Comparison of ENCODE assay signal across 17 mouse cellular contexts in genomic region chr2:131862617-131863275, GRCm38 (mm10). TPM values are rescaled to one million over a fixed set of nuclear protein-coding genes. Genes with fewer than 3 reads are reported as not detected.
DNase-seq lines count a peak whose midpoint lies in the region; ATAC-seq lines count a peak whose summit lies in the region.
"Had no signal": no experiment of that assay in that cellular context is flagged by ENCODE, and none has a peak within 500 bp of the region (broad histone marks: within the 10 kb centered on the region; RNA-seq: fewer than 3 reads in every experiment).

No protein-coding gene starts in this region.

- no peaks in the 10 kb centered on the region for H3K9me3 ChIP-seq in embryonic facial prominence, embryonic 10.5 days
- H3K9me3 ChIP-seq in hindbrain, embryonic 12.5 days (replicated peaks) = no peaks in the 10 kb centered on the region
- no peaks in the 10 kb centered on the region for H3K9me3 ChIP-seq in neural tube, embryonic 12.5 days
- H3K9me3 ChIP-seq in heart, embryonic 12.5 days (replicated peaks) = peaks cover 3% of the 10 kb centered on the region

- DNase-seq in adipocyte (ENCODE audit: low spot score) = peak; percentile 26
- DNase-seq in embryonic facial prominence, embryonic 10.5 days (ENCODE audit: low spot score) = no peak
- DNase-seq in adrenal gland, adult 8-10 months = no peak
- DNase-seq in frontal cortex, postnatal 25 days (ENCODE audit: low spot score in 2 of 2) = no peak
- DNase-seq: cerebellum, adult 8-10 months; gastrocnemius, postnatal 36 days; heart, postnatal 10 days; kidney, adult 8-10 months; liver had no signal

- H3K9ac ChIP-seq in hindbrain, embryonic 12.5 days = no peak overlapping the region
- H3K9ac ChIP-seq in neural tube, embryonic 12.5 days = no peak overlapping the region
- no peak overlapping the region for H3K9ac ChIP-seq in heart, embryonic 12.5 days

- H3K4me2 ChIP-seq in hindbrain, embryonic 12.5 days (replicated peaks) = no peak overlapping the region
- H3K4me2 ChIP-seq in neural tube, embryonic 12.5 days (replicated peaks) = no peak overlapping the region
- H3K4me2 ChIP-seq in heart, embryonic 12.5 days = no peak overlapping the region

- peak; percentile 89 for ATAC-seq in hindbrain, embryonic 12.5 days (ENCODE audit: low FRiP score)
- peak; percentile 80 for ATAC-seq in neural tube, embryonic 12.5 days (ENCODE audit: low FRiP score, low read depth)
- ATAC-seq in heart, embryonic 12.5 days (ENCODE audit: insufficient number of reproducible peaks, low FRiP score) = no peak

- no peaks in the 10 kb centered on the region for H3K27me3 ChIP-seq in embryonic facial prominence, embryonic 10.5 days (replicated peaks; ENCODE audit: low read depth, poor library complexity, severe bottlenecking)
- no peaks in the 10 kb centered on the region for H3K27me3 ChIP-seq in hindbrain, embryonic 12.5 days
- H3K27me3 ChIP-seq in neural tube, embryonic 12.5 days (replicated peaks) = no peaks in the 10 kb centered on the region
- H3K27me3 ChIP-seq in heart, embryonic 12.5 days (replicated peaks) = no peaks in the 10 kb centered on the region

- H3K4me1 ChIP-seq in embryonic facial prominence, embryonic 10.5 days = peaks cover 33% of the 10 kb centered on the region
- H3K4me1 ChIP-seq in hindbrain, embryonic 12.5 days = peaks cover 12% of the 10 kb centered on the region
- H3K4me1 ChIP-seq in neural tube, embryonic 12.5 days = no peaks in the 10 kb centered on the region; the same call in 1 of the 2 replicates
- no peaks in the 10 kb centered on the region for H3K4me1 ChIP-seq in heart, embryonic 12.5 days (replicated peaks)

- peak overlapping the region; percentile 45; the same call in 1 of the 2 replicates for H3K27ac ChIP-seq in embryonic facial prominence, embryonic 10.5 days (replicated peaks)
- peak overlapping the region; percentile 19; the same call in 1 of the 2 replicates for H3K27ac ChIP-seq in hindbrain, embryonic 12.5 days
- no peak overlapping the region for H3K27ac ChIP-seq in neural tube, embryonic 12.5 days
- H3K27ac ChIP-seq in heart, embryonic 12.5 days (ENCODE audit: poor library complexity, severe bottlenecking) = no peak overlapping the region

- no peaks in the 10 kb centered on the region for H3K36me3 ChIP-seq in embryonic facial prominence, embryonic 10.5 days (replicated peaks)
- H3K36me3 ChIP-seq in hindbrain, embryonic 12.5 days = no peaks in the 10 kb centered on the region
- no peaks in the 10 kb centered on the region for H3K36me3 ChIP-seq in neural tube, embryonic 12.5 days
- no peaks in the 10 kb centered on the region for H3K36me3 ChIP-seq in heart, embryonic 12.5 days

- H3K4me3 ChIP-seq in embryonic facial prominence, embryonic 10.5 days = no peak overlapping the region
- H3K4me3 ChIP-seq in hindbrain, embryonic 12.5 days = no peak overlapping the region
- H3K4me3 ChIP-seq in neural tube, embryonic 12.5 days = no peak overlapping the region
- H3K4me3 ChIP-seq in heart, embryonic 12.5 days = no peak overlapping the region

- 63% methylated on average over 3 of the region's 3 CpGs for WGBS in embryonic facial prominence, embryonic 10.5 days
- WGBS in hindbrain, embryonic 12.5 days = 46% methylated on average over 3 of the region's 3 CpGs
- WGBS in neural tube, embryonic 12.5 days = 38% methylated on average over 3 of the region's 3 CpGs
- 62% methylated on average over 3 of the region's 3 CpGs for WGBS in heart, embryonic 12.5 days

RNA-seq across cellular contexts. Expression of gene Erv3, which starts 3.2 kb away (rescaled TPM):
- polyA plus RNA-seq in embryonic facial prominence, embryonic 10.5 days (2016; fragmentation: Nextera tagmentation; extraction: Ambion mirVana) = not detected in 2 replicates
- not detected in 2 replicates for polyA plus RNA-seq in hindbrain, embryonic 12.5 days (2016; fragmentation: Nextera tagmentation; extraction: Ambion mirVana)
- not detected in 2 replicates for polyA plus RNA-seq in neural tube, embryonic 12.5 days (2016; fragmentation: Nextera tagmentation; extraction: Ambion mirVana)
- not detected for total RNA-seq in adrenal gland, adult 8-10 months (2022)
- not detected in 2 replicates for polyA plus RNA-seq in heart, embryonic 12.5 days (2016; fragmentation: Nextera tagmentation; extraction: Ambion mirVana)
- total RNA-seq: adrenal gland, postnatal 4 days; CH12.LX; gastrocnemius, postnatal 36 days; heart, postnatal 10 days; neutrophil, adult 5-6 weeks had no signal
- polyA plus RNA-seq: lung, embryonic 16.5 days had no signal

RNA-seq across cellular contexts. Expression of gene Prnp, which starts 47.0 kb away (rescaled TPM):
- 14.7 and 21.7 TPM in 2 replicates for polyA plus RNA-seq in embryonic facial prominence, embryonic 10.5 days (2016; fragmentation: Nextera tagmentation; extraction: Ambion mirVana)
- 62.9 and 69.2 TPM in 2 replicates for polyA plus RNA-seq in hindbrain, embryonic 12.5 days (2016; fragmentation: Nextera tagmentation; extraction: Ambion mirVana)
- polyA plus RNA-seq in neural tube, embryonic 12.5 days (2016; fragmentation: Nextera tagmentation; extraction: Ambion mirVana) = 74.5 and 75.1 TPM in 2 replicates
- 100 to 1,000 TPM in 3 of 4 experiments, 10 to 100 TPM in 1; 98.3 to 196 (median 146) TPM for total RNA-seq in adrenal gland, adult 8-10 months (2022)
- 83.6 and 89.1 TPM in 2 replicates for polyA plus RNA-seq in heart, embryonic 12.5 days (2016; fragmentation: Nextera tagmentation; extraction: Ambion mirVana)

RNA-seq across cellular contexts. Expression of gene Prn, which starts 47.0 kb away (rescaled TPM):
- polyA plus RNA-seq in embryonic facial prominence, embryonic 10.5 days (2016; fragmentation: Nextera tagmentation; extraction: Ambion mirVana) = not detected in 2 replicates
- polyA plus RNA-seq in hindbrain, embryonic 12.5 days (2016; fragmentation: Nextera tagmentation; extraction: Ambion mirVana) = not detected in 2 replicates
- not detected in 2 replicates for polyA plus RNA-seq in neural tube, embryonic 12.5 days (2016; fragmentation: Nextera tagmentation; extraction: Ambion mirVana)
- not detected for total RNA-seq in adrenal gland, adult 8-10 months (2022)
- polyA plus RNA-seq in heart, embryonic 12.5 days (2016; fragmentation: Nextera tagmentation; extraction: Ambion mirVana) = 0.24 TPM in 1 of 2 replicates, not detected in the other
- total RNA-seq: adrenal gland, postnatal 4 days; CH12.LX; neutrophil, adult 5-6 weeks had no signal
- polyA plus RNA-seq: lung, embryonic 16.5 days; thymus, postnatal 0 days had no signal

Comparison
In these comparisons a context has a peak if more than half of its experiments do, and no peak if none do; other contexts are left out.
1. H3K27ac ChIP-seq: peak in embryonic facial prominence, embryonic 10.5 days (single experiment) and hindbrain, embryonic 12.5 days (single experiment); none in neural tube, embryonic 12.5 days (single experiment) and heart, embryonic 12.5 days (single experiment).